Mouse (Mus musculus): ENCODE measurements at regions not wholly inside any gene's neighbourhood (a gene's known extent, or its start where the extent isn't known, plus 50 kb on each side); places are given as distances from the start of the nearest gene placed in this dataset.

DNA sequence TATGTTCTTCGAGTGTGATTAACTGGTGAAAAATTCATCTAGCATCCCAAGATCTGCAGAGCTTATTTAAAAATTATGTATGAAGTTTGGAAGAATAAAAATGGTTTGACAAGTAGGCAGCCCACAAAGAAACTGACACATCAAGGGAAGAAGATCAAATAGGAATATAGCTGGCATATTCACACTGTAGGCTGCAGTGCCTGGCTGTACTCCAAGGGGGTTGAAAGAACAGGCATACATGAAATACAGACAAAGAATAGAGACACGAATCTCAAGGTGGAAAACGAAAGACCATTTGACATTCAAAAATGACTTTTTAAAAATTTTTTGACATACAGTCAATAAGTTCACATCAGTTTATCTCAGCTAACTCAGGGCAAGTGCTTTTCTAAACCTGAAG, 1382.8 kb upstream of the Prmt6 start:
- peak; percentile 27 for DNase-seq (ENCODE audit: low read depth, low spot score)

All from brain, adult 2 months (tissue).